Mouse (Mus musculus) urinary bladder, postnatal 4 days (tissue): Measurements from ENCODE around the gene Meis2.

Source experiments
- DNase-seq, 2 experiments: peaks; one replicate each; pipeline ENCODE4 v3.0.0; 2021 to 2022; ENCODE audit warnings: low spot score in 2 of 2

Gene Meis2

GRCm38 (mm10) chr2:116051906-116052614 is 13.6 kb downstream of the Meis2 start:
- no peak for DNase-seq

GRCm38 (mm10) chr2:116049710-116050109 is 15.9 kb downstream of the Meis2 start:
- DNase-seq, result no peak

- DNase-seq, result no peak
These were observed 18.3 kb downstream of the Meis2 start for GRCm38 (mm10) chr2:116047365-116047764.

GRCm38 (mm10) chr2:116045048-116045447 is 20.6 kb downstream of the Meis2 start:
- no peak for DNase-seq

GRCm38 (mm10) chr2:116042934-116043698 is 22.5 kb downstream of the Meis2 start:
- no peak for DNase-seq

- DNase-seq, result no peak
These were observed 23.2 kb downstream of the Meis2 start for GRCm38 (mm10) chr2:116042447-116042846.

GRCm38 (mm10) chr2:116041683-116042262 is 23.9 kb downstream of the Meis2 start:
- no peak for DNase-seq

- DNase-seq, result no peak
These were observed 30.3 kb downstream of the Meis2 start for GRCm38 (mm10) chr2:116035345-116035744.

GRCm38 (mm10) chr2:116028127-116028526 is 37.5 kb downstream of the Meis2 start:
- DNase-seq, result no peak

- no peak for DNase-seq
These were observed 42.8 kb downstream of the Meis2 start for GRCm38 (mm10) chr2:116022876-116023275.

- no peak for DNase-seq
These were observed 43.7 kb downstream of the Meis2 start for GRCm38 (mm10) chr2:116021931-116022330.

- no peak for DNase-seq
These were observed 44.6 kb downstream of the Meis2 start for GRCm38 (mm10) chr2:116021046-116021445.

GRCm38 (mm10) chr2:116020451-116020951 is 45.1 kb downstream of the Meis2 start:
- DNase-seq, result no peak

- DNase-seq, result no peak
These were observed 45.7 kb downstream of the Meis2 start for GRCm38 (mm10) chr2:116019959-116020358.

GRCm38 (mm10) chr2:116019466-116019794 is 46.2 kb downstream of the Meis2 start:
- no peak for DNase-seq

GRCm38 (mm10) chr2:116018781-116019465 is 46.7 kb downstream of the Meis2 start:
- DNase-seq, result no peak

- no peak for DNase-seq
These were observed 50.1 kb downstream of the Meis2 start for GRCm38 (mm10) chr2:116015520-116015919.

- DNase-seq, result no peak
These were observed 55.2 kb downstream of the Meis2 start for GRCm38 (mm10) chr2:116010469-116010868.

GRCm38 (mm10) chr2:116010061-116010460 is 55.6 kb downstream of the Meis2 start:
- no peak for DNase-seq

- DNase-seq, result no peak
These were observed 56.3 kb downstream of the Meis2 start for GRCm38 (mm10) chr2:116009097-116009970.

GRCm38 (mm10) chr2:116002354-116002753 is 63.3 kb downstream of the Meis2 start:
- DNase-seq, result no peak
